Mouse (Mus musculus) neural tube, embryonic 14.5 days (tissue): Measurements from ENCODE around the gene Sirt7. TPM values are rescaled to one million over a fixed set of nuclear protein-coding genes. Genes with fewer than 3 reads are reported as not detected.

Source experiments
- ATAC-seq: fragments of 200-750 bp; cut with Nextera tagmentation; 2 replicates; pipeline ENCODE4 v1.8.0; 2017; ENCODE audit warnings: low read depth, mild to moderate bottlenecking, moderate TSS enrichment, moderate library complexity
- H3K27ac ChIP-seq: fragments of 300-500 bp; sonication (generic); 2 replicates; pipeline ENCODE4 v1.5.1; 2014; ENCODE audit warnings: low read depth, mild to moderate bottlenecking, control low read depth, low read length, moderate library complexity, mixed read lengths
- H3K27me3 ChIP-seq: fragments of 300-500 bp; sonication (generic); 2 replicates; pipeline ENCODE4 v1.6.1; 2014; ENCODE audit warnings: low read length; ENCODE audit not compliant: control insufficient read depth, insufficient read depth
- H3K36me3 ChIP-seq: fragments of 300-500 bp; sonication (generic); 2 replicates; pipeline ENCODE4 v1.6.1; 2014; ENCODE audit warnings: low read length, mixed read lengths; ENCODE audit not compliant: control insufficient read depth, insufficient read depth
- H3K4me1 ChIP-seq: fragments of 300-500 bp; sonication (generic); 2 replicates; pipeline ENCODE4 v1.6.1; 2014; ENCODE audit warnings: low read length; ENCODE audit not compliant: control insufficient read depth, insufficient read depth
- H3K4me2 ChIP-seq: fragments of 300-500 bp; sonication (generic); 2 replicates; pipeline ENCODE4 v1.6.1; 2014; ENCODE audit warnings: mild to moderate bottlenecking, low read depth, low read length, control low read depth
- H3K4me3 ChIP-seq: fragments of 300-500 bp; sonication (generic); 2 replicates; pipeline ENCODE4 v1.5.1; 2014; ENCODE audit warnings: low read depth, low read length, control low read depth, mixed read lengths
- H3K9ac ChIP-seq: fragments of 300-500 bp; sonication (generic); replicated peaks from 2 replicates; pipeline ENCODE4 v1.6.1; 2014; ENCODE audit warnings: low read depth, mild to moderate bottlenecking, control low read depth, low read length, mixed read lengths
- H3K9me3 ChIP-seq: fragments of 300-500 bp; sonication (generic); 2 replicates; pipeline ENCODE4 v1.6.1; 2016; ENCODE audit warnings: low read length; ENCODE audit not compliant: control insufficient read depth
- WGBS: fragments of 180-500 bp; shearing (Covaris S2); extraction: QIAGEN DNeasy Blood & Tissue Kit; methylation state at CpG from one replicate; pipeline ENCODE4 v1.1.7; 2014; 5-methylcytosine and 5-hydroxymethylcytosine counted together
- polyA plus RNA-seq: library from polyadenylated mRNA; unstranded; fragments of >200 nt; fragmentation: Nextera tagmentation; extraction: Ambion mirVana; gene quantifications from 2 replicates; pipeline ENCODE4 v1.2.1, GENCODE M21; 2014

Sirt7 gene
- polyA plus RNA-seq: 42.8 and 48.2 TPM in 2 replicates

DNA sequence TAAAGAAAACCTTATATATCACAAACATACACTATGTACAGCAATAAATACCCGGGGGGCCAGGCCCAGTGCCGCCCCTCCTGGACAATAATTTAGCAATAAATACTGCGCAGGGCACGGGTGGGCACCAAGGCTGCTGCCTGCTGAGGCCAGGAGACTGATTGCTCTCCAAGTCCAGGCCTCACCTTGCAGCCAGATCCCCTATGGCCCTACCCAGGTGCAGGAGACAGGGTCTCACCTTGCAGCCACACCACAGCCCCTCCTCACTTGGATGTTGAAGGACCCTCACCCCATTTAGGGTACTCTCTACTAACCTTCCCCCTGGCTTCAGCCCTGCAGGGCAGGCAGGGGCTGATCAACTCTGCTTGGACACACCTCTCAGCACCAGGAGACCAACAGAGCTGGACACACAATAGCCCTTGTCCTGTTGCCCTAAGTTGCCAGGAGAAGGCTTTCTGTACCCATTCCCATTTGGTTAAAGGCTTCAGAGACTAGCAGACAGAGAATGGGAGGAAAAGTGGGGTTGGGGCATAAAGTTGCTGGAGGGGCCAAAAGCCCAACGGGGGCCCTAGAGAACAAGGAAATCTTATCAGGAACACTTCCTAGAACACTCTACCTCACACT lies at the start of gene Sirt7:
Gene Sirt7, minus strand, starts transcription at position 89 of the 624 bp plus-strand sequence.
- Histone ChIP-seq H3K9ac (peak within 1 kb of the TSS; percentile 73), H3K4me1 (peaks cover 15% of the 10 kb centered on the region), H3K27me3 (no peaks in the 10 kb centered on the region), H3K4me3 (peak within 1 kb of the TSS; percentile 99), H3K9me3 (no peaks in the 10 kb centered on the region), H3K27ac (peak within 1 kb of the TSS; percentile 86), H3K4me2 (peak within 1 kb of the TSS; percentile 97), H3K36me3 (peaks cover 19% of the 10 kb centered on the region; the same call in 1 of the 2 replicates)
- ATAC-seq: peak; percentile 55; the same call in 1 of the 2 replicates
- 19% methylated on average over 5 of the region's 5 CpGs for WGBS

DNA sequence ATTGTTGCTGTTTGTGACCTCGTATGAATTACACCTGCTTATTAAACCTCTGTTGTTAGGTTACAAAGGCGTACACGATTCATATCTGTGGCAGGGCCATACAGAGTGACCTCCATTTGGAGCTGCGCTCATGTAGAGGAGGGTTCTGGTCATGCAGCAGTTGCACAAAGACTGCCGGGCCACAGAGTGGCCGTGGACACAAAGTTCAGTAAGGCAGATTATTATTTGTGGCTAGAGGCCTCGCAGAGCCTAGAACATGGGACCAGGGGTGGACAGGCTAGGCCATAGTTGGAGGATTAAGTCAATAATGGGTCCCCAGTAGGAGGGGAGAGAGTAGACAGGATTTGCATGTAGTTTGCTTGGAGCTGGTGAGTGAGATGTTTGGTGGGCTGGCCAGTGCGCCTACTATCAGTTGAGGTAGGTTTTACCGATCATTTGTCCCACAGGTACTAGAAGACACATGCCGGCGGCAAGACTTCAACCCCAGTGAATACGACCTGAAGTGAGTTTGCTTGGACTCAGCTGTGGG lies 48.6 kb upstream of the Sirt7 start:
- Histone ChIP-seq H3K9ac (peak overlapping the region; percentile 70), H3K9me3 (no peaks in the 10 kb centered on the region), H3K27ac (peak overlapping the region; percentile 78), H3K4me1 (peaks cover 4% of the 10 kb centered on the region), H3K4me3 (peak overlapping the region; percentile 56), H3K27me3 (no peaks in the 10 kb centered on the region), H3K4me2 (peak overlapping the region; percentile 79), H3K36me3 (peaks cover 13% of the 10 kb centered on the region; the same call in 1 of the 2 replicates)
- peak; percentile 28; the same call in 1 of the 2 replicates for ATAC-seq
- 40% methylated on average over 12 of the region's 12 CpGs for WGBS

DNA sequence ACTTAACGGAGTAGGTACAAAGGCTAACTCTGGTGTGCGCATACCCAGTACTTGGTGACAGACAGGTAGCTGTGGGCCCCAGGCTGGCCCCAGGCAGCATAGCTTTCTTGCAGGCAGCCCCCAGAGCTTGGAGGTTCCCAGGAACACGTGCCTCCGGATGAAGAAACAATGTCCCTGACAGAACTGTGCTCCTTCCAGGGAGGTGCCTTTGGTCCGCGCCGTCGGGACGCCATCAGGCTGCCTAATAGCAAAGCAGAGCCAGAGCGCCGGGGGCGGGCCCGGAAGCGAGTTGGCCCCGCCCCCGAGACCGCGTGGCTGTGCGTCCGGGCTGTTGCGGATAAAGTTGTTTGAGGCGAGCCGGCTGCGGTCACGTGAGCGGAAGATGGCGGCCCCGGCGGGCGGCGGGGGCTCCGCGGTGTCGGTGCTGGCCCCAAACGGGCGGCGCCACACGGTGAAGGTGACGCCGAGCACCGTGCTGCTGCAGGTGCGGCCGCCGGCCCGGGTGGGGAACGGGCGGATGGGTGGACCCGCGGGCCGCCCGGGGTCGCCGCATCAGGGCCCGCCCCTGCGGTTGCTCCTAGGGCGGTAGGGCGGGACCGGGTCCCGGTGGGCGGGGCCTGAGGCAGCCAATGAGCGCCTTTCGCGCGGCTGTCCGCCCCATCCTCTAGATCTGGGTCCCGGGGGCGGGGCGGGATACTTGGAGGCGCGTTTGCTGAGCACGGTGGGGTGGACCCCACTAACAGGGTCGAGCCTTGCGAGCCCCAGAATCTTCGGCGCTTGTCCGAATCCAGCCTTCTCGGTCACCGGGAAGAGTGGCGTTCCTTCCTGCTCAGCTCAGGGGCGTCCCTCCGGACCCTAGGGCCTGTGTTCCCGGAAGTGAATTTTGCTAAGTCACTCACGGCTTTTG lies 47.9 kb upstream of the Sirt7 start, which contains the start of gene Aspscr1:
Gene Aspscr1, plus strand, starts transcription at position 287 of the 907 bp plus-strand sequence.
- Histone ChIP-seq H3K4me2 (peak within 1 kb of the TSS; percentile 79), H3K4me1 (peaks cover 4% of the 10 kb centered on the region), H3K9ac (peak within 1 kb of the TSS; percentile 70), H3K9me3 (no peaks in the 10 kb centered on the region), H3K4me3 (peak within 1 kb of the TSS; percentile 56), H3K36me3 (peaks cover 6% of the 10 kb centered on the region; the same call in 1 of the 2 replicates), H3K27ac (peak within 1 kb of the TSS; percentile 78), H3K27me3 (no peaks in the 10 kb centered on the region)
- 1% methylated on average over 73 of the region's 83 CpGs for whole genome bisulfite sequencing
- peak; percentile 97 for ATAC-seq

DNA sequence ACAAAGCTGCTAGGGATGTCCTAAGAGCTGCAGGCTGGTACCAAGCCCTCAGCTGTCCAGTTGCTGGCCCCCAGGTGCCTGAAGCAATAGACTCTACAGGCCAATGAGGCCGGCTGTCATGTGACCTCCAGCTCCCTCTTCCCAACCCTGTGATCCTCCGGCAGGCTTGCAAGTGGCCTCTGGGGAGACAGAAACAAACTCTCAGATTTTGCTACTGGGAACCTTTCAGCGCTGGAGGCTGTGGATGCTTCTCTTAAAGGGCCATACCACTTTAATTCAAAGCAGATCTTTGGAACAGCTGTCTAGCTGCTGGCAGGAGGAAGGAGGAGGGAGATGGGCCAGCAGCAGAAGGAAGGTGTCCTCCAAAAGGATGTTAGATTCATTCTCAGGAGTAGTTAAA lies 41.6 kb upstream of the Sirt7 start:
- H3K4me3 ChIP-seq: no peak overlapping the region
- H3K4me1 ChIP-seq: no peaks in the 10 kb centered on the region
- no peak for ATAC-seq
- WGBS: 3% methylated on average over 3 of the region's 3 CpGs
- peaks cover 12% of the 10 kb centered on the region for H3K27me3 ChIP-seq
- H3K36me3 ChIP-seq: no peaks in the 10 kb centered on the region
- H3K4me2 ChIP-seq: no peak overlapping the region
- H3K9ac ChIP-seq: no peak overlapping the region
- H3K27ac ChIP-seq: no peak overlapping the region
- H3K9me3 ChIP-seq: no peaks in the 10 kb centered on the region

DNA sequence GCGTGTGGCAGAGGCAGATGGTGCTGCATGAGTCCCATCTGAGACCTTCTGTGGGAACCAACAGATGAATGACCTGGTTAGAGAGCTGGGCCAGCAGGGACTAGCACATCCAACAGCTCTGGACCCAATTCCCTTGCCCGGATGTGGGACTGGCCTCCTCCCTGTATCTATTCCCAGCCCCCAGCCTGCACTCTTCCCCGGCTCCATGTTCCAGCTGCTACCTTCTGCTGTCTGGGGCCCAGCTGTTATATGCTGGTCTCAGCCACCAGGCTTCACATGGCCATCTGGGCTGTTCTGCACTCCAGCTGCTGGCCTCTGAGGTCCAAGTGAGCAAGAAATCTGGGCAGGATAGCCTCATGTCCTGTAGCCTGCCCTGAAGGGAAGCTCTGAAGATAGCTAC lies 40.4 kb upstream of the Sirt7 start:
- no peak for ATAC-seq

DNA sequence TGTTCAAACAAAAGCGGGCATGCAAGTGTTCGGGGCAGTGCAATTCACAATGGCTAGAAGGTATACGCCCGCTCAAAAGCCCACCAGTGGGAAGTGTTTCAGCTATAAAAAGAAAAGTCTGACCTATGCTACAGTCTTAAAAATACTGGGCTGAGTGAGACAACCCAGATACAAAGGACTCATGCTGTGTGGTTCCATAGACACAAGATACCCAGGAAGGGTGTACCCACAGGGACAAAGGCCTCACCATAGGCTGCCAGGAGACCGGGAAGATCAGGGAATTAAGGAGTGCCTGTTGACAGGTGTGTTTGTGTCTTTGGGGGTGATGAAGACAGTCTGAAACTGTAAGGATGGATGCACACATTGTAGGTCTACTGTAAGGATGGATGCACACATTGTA lies 38.7 kb upstream of the Sirt7 start:
- peaks cover 15% of the 10 kb centered on the region for H3K4me1 ChIP-seq
- no peak overlapping the region for H3K4me3 ChIP-seq
- no peak overlapping the region for H3K4me2 ChIP-seq
- no peaks in the 10 kb centered on the region for H3K9me3 ChIP-seq
- WGBS: 63% methylated on average over 5 of the region's 5 CpGs
- ATAC-seq: no peak
- peaks cover 36% of the 10 kb centered on the region for H3K27me3 ChIP-seq
- no peaks in the 10 kb centered on the region for H3K36me3 ChIP-seq
- no peak overlapping the region for H3K9ac ChIP-seq
- H3K27ac ChIP-seq: no peak overlapping the region

More for the DNA sequence above, 40.4 kb upstream of the Sirt7 start:
- Histone ChIP-seq H3K9me3 (no peaks in the 10 kb centered on the region), H3K27me3 (peaks cover 20% of the 10 kb centered on the region), H3K27ac (no peak overlapping the region), H3K9ac (no peak overlapping the region), H3K4me3 (no peak overlapping the region), H3K4me2 (no peak overlapping the region), H3K4me1 (peaks cover 8% of the 10 kb centered on the region; the same call in 1 of the 2 replicates), H3K36me3 (no peaks in the 10 kb centered on the region)
- 74% methylated on average over 3 of the region's 3 CpGs for WGBS

DNA sequence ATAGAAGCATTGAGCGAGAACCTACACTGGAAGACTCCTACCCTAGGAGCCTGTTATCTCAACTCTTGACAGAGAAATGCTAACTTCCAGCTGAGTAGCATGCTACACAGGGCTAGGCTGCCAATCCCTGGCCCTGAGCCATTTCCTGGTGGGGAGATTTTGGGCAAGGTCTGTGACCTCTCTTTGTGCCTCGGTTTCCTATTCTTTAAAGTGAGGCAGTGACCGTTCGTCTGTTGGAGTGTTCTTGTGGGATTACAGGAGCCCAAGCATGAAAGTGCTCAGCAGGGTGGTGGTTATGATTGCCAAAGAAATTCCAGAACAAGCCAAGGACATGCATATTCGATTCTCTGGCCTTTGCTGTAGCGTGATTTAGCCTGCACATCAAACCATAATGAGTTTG lies 37.7 kb upstream of the Sirt7 start:
- Histone ChIP-seq H3K27me3 (peaks cover 40% of the 10 kb centered on the region), H3K4me3 (no peak overlapping the region), H3K4me2 (no peak overlapping the region), H3K9ac (no peak overlapping the region), H3K4me1 (peaks cover 15% of the 10 kb centered on the region), H3K27ac (no peak overlapping the region), H3K9me3 (no peaks in the 10 kb centered on the region), H3K36me3 (no peaks in the 10 kb centered on the region)
- no peak for ATAC-seq
- 72% methylated on average over 6 of the region's 6 CpGs for WGBS

DNA sequence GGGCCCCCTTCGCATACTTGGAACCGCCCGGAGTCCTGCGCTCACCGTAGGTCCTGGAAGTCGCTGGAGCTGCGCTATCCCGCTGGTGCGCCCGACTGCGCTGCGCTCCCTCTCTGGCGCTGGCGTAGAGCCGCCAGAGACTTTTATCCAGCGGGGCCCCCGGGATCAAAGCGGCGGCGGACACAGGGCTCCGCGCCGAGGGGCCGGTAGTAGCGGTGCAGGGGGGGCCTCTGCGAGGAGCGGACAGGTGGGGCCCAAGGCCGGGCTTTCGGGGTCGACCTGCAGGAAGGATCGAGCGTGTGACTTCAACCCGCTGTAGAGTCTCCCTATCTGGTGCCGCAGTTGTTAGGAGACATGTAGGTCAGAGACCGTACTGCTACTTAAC lies 36.0 kb upstream of the Sirt7 start, which contains the start of gene Notum:
Gene Notum, minus strand, starts transcription at position 100 of the 385 bp plus-strand sequence.
- under 1% methylated on average over 35 of the region's 35 CpGs for WGBS
- Histone ChIP-seq H3K36me3 (no peaks in the 10 kb centered on the region), H3K27ac (no peak within 1 kb of the TSS), H3K4me3 (peak within 1 kb of the TSS; percentile 32), H3K4me2 (peak within 1 kb of the TSS; percentile 48), H3K27me3 (peaks cover 40% of the 10 kb centered on the region), H3K9ac (no peak within 1 kb of the TSS), H3K9me3 (no peaks in the 10 kb centered on the region), H3K4me1 (peaks cover 15% of the 10 kb centered on the region)
- no peak for ATAC-seq
